Mouse (Mus musculus) kidney, embryonic 16.5 days (tissue): ENCODE results near the gene Tmem200b. TPM values are rescaled to one million over a fixed set of nuclear protein-coding genes. Genes with fewer than 3 reads are reported as not detected.

Experiments used
- ATAC-seq: fragments of 200-750 bp; cut with Nextera tagmentation; 2 replicates; pipeline ENCODE4 v1.8.0; 2017; ENCODE audit warnings: moderate TSS enrichment; ENCODE audit not compliant: low FRiP score, low TSS enrichment
- H3K27ac ChIP-seq: fragments of 300-500 bp; sonication (generic); 2 replicates; pipeline ENCODE4 v1.5.1; 2014; ENCODE audit warnings: low read length
- H3K27me3 ChIP-seq: fragments of 300-500 bp; sonication (generic); 2 replicates; pipeline ENCODE4 v1.6.1; 2014; ENCODE audit warnings: low read length, control low read depth, mixed read lengths; ENCODE audit not compliant: insufficient read depth
- H3K36me3 ChIP-seq: fragments of 300-500 bp; sonication (generic); 2 replicates; pipeline ENCODE4 v1.6.1; 2014; ENCODE audit warnings: low read length, control low read depth, mixed read lengths; ENCODE audit not compliant: insufficient read depth
- H3K4me1 ChIP-seq: fragments of 300-500 bp; sonication (generic); 2 replicates; pipeline ENCODE4 v1.6.1; 2014; ENCODE audit warnings: low read length, control low read depth, mixed read lengths; ENCODE audit not compliant: insufficient read depth
- H3K4me2 ChIP-seq: fragments of 300-500 bp; sonication (generic); replicated peaks from 2 replicates; pipeline ENCODE4 v1.6.1; 2014; ENCODE audit warnings: low read depth, low read length
- H3K4me3 ChIP-seq: fragments of 300-500 bp; sonication (generic); 2 replicates; pipeline ENCODE4 v1.5.1; 2014; ENCODE audit warnings: mild to moderate bottlenecking, low read length
- H3K9ac ChIP-seq: fragments of 300-500 bp; sonication (generic); replicated peaks from 2 replicates; pipeline ENCODE4 v1.6.1; 2014; ENCODE audit warnings: low read length
- H3K9me3 ChIP-seq: fragments of 300-500 bp; sonication (generic); 2 replicates; pipeline ENCODE4 v1.6.1; 2016; ENCODE audit warnings: low read length, control low read depth
- WGBS: fragments of 180-500 bp; shearing (Covaris S2); extraction: QIAGEN DNeasy Blood & Tissue Kit; methylation state at CpG from one replicate; pipeline ENCODE4 v1.1.7; 2014; 5-methylcytosine and 5-hydroxymethylcytosine counted together
- polyA plus RNA-seq: library from polyadenylated mRNA; unstranded; fragments of >200 nt; fragmentation: Nextera tagmentation; extraction: Ambion mirVana; gene quantifications from 2 replicates; pipeline ENCODE4 v1.2.1, GENCODE M21; 2015

The Tmem200b gene
- polyA plus RNA-seq, 1 experiment from 2014 or later: 1.0 TPM

- no peak for ATAC-seq
- H3K4me1 ChIP-seq: peaks cover 90% of the 10 kb centered on the region
Measured at GRCm38 (mm10) chr4:131917010-131917555, 4.5 kb upstream of the Tmem200b start.

GRCm38 (mm10) chr4:131918026-131918533 is 3.5 kb upstream of the Tmem200b start:
- Histone ChIP-seq H3K4me2 (no peak overlapping the region), H3K4me1 (peaks cover 91% of the 10 kb centered on the region)

More at GRCm38 (mm10) chr4:131917010-131917555, 4.5 kb upstream of the Tmem200b start:
- Histone ChIP-seq H3K36me3 (no peaks in the 10 kb centered on the region), H3K4me2 (no peak overlapping the region), H3K9ac (peak overlapping the region; percentile 27; the same call in 1 of the 2 replicates), H3K27ac (peak overlapping the region; percentile 82), H3K27me3 (peaks cover 11% of the 10 kb centered on the region), H3K9me3 (no peaks in the 10 kb centered on the region), H3K4me3 (no peak overlapping the region)
- WGBS: 65% methylated on average over 10 of the region's 10 CpGs

GRCm38 (mm10) chr4:131918711-131919500 is 2.7 kb upstream of the Tmem200b start:
- Histone ChIP-seq H3K27ac (peak overlapping the region; percentile 65), H3K9me3 (no peaks in the 10 kb centered on the region), H3K4me1 (peaks cover 84% of the 10 kb centered on the region), H3K4me2 (peak overlapping the region; percentile 24; the same call in 1 of the 2 replicates), H3K36me3 (peaks cover 9% of the 10 kb centered on the region; the same call in 1 of the 2 replicates), H3K4me3 (no peak overlapping the region), H3K9ac (peak overlapping the region; percentile 32), H3K27me3 (peaks cover 14% of the 10 kb centered on the region)
- 15% methylated on average over 15 of the region's 15 CpGs for WGBS
- ATAC-seq: peak; percentile 12; the same call in 1 of the 2 replicates

More at GRCm38 (mm10) chr4:131918026-131918533, 3.5 kb upstream of the Tmem200b start:
- peak overlapping the region; percentile 65 for H3K27ac ChIP-seq
- no peaks in the 10 kb centered on the region for H3K9me3 ChIP-seq
- WGBS: 65% methylated on average over 7 of the region's 7 CpGs
- no peak for ATAC-seq
- no peak overlapping the region; the same call in 1 of the 2 replicates for H3K9ac ChIP-seq
- H3K4me3 ChIP-seq: no peak overlapping the region
- H3K27me3 ChIP-seq: peaks cover 13% of the 10 kb centered on the region
- H3K36me3 ChIP-seq: 0 out of 2 replicates have a peak, but pooled peaks cover 4% of the 10 kb centered on the region

GRCm38 (mm10) chr4:131919506-131920140 is 1.9 kb upstream of the Tmem200b start:
- no peak for ATAC-seq
- Histone ChIP-seq H3K36me3 (peaks cover 9% of the 10 kb centered on the region; the same call in 1 of the 2 replicates), H3K27me3 (peaks cover 14% of the 10 kb centered on the region), H3K4me3 (peak overlapping the region; percentile 67), H3K4me1 (peaks cover 84% of the 10 kb centered on the region), H3K9ac (peak overlapping the region; percentile 76), H3K4me2 (peak overlapping the region; percentile 90), H3K27ac (peak overlapping the region; percentile 83), H3K9me3 (no peaks in the 10 kb centered on the region)
- WGBS: 24% methylated on average over 15 of the region's 15 CpGs

- ATAC-seq: no peak
- Histone ChIP-seq H3K9me3 (no peaks in the 10 kb centered on the region), H3K36me3 (peaks cover 12% of the 10 kb centered on the region; the same call in 1 of the 2 replicates), H3K27ac (peak overlapping the region; percentile 83), H3K4me3 (peak overlapping the region; percentile 67), H3K4me2 (peak overlapping the region; percentile 90), H3K9ac (peak overlapping the region; percentile 76), H3K4me1 (peaks cover 84% of the 10 kb centered on the region), H3K27me3 (peaks cover 14% of the 10 kb centered on the region)
- WGBS: 2% methylated on average over 32 of the region's 51 CpGs
Measured at GRCm38 (mm10) chr4:131920141-131920594, 1.4 kb upstream of the Tmem200b start.

GRCm38 (mm10) chr4:131920595-131921351 is 798 bp upstream of the Tmem200b start:
- peaks cover 14% of the 10 kb centered on the region for H3K27me3 ChIP-seq
- peak overlapping the region; percentile 76 for H3K9ac ChIP-seq
- H3K36me3 ChIP-seq: peaks cover 15% of the 10 kb centered on the region; the same call in 1 of the 2 replicates
- H3K4me3 ChIP-seq: peak overlapping the region; percentile 67
- under 1% methylated on average over 70 of the region's 76 CpGs for whole genome bisulfite sequencing
- peak; percentile 20; the same call in 1 of the 2 replicates for ATAC-seq
- H3K4me2 ChIP-seq: peak overlapping the region; percentile 90
- peaks cover 84% of the 10 kb centered on the region for H3K4me1 ChIP-seq
- peak overlapping the region; percentile 83 for H3K27ac ChIP-seq
- no peaks in the 10 kb centered on the region for H3K9me3 ChIP-seq

- Histone ChIP-seq H3K9ac (peak overlapping the region; percentile 76), H3K4me1 (peaks cover 78% of the 10 kb centered on the region)
Measured at GRCm38 (mm10) chr4:131922404-131922803, 833 bp downstream of the Tmem200b start.

GRCm38 (mm10) chr4:131924096-131924810 is 2.7 kb downstream of the Tmem200b start:
- 53% methylated on average over 6 of the region's 6 CpGs for WGBS
- no peak overlapping the region for H3K9ac ChIP-seq
- H3K27ac ChIP-seq: no peak overlapping the region
- no peak overlapping the region for H3K4me3 ChIP-seq
- peaks cover 30% of the 10 kb centered on the region for H3K36me3 ChIP-seq
- H3K27me3 ChIP-seq: peaks cover 11% of the 10 kb centered on the region
- no peaks in the 10 kb centered on the region for H3K9me3 ChIP-seq
- H3K4me2 ChIP-seq: no peak overlapping the region
- H3K4me1 ChIP-seq: peaks cover 61% of the 10 kb centered on the region
- ATAC-seq: no peak

More at GRCm38 (mm10) chr4:131922404-131922803, 833 bp downstream of the Tmem200b start:
- Histone ChIP-seq H3K4me2 (peak overlapping the region; percentile 90), H3K9me3 (no peaks in the 10 kb centered on the region), H3K36me3 (peaks cover 23% of the 10 kb centered on the region; the same call in 1 of the 2 replicates), H3K27ac (no peak overlapping the region), H3K27me3 (peaks cover 11% of the 10 kb centered on the region), H3K4me3 (peak overlapping the region; percentile 67)
- WGBS: 62% methylated on average over 15 of the region's 15 CpGs
- no peak for ATAC-seq
